Mouse (Mus musculus): ENCODE results near the gene Hnrnpl. TPM values are rescaled to one million over a fixed set of nuclear protein-coding genes. Genes with fewer than 3 reads are reported as not detected.
A peak's percentile ranks its signal among the peaks of the same experiment; 100 is the strongest.

Hnrnpl gene
- polyA plus RNA-seq, 1 experiment from 2014 or later, result 266 TPM

DNA sequence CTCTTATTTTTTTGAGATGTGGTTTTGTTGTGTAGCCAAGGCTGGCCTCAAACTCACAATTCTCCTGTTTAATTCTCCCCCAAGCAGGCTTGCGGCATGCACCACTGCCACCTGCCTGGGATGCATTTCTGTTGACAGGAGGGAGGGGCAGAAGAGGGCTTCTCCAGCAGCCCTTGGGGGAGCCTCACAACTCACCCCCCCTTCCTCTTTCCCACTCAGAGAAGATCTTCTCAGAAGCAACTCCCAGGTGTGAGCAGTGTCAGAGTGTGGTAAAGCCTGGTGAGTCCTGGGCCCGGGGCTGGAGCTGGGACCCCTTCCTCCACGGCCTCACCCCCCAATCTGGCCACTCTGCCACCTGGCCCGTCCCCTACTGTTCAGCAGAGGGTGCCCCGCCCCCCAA, 23.2 kb upstream of the Hnrnpl start:
- WGBS, result 77% methylated on average over 5 of the region's 5 CpGs
- ATAC-seq (ENCODE audit: insufficient number of reproducible peaks, insufficient read depth, low FRiP score, low read depth), result no peak
- Histone ChIP-seq H3K4me2 (replicated peaks; ENCODE audit: low read depth, low read length) (no peak overlapping the region), H3K27me3 (ENCODE audit: control insufficient read depth, insufficient read depth, low read length) (no peaks in the 10 kb centered on the region), H3K27ac (ENCODE audit: low read length) (no peak overlapping the region), H3K4me3 (ENCODE audit: low read depth, low read length) (no peak overlapping the region), H3K36me3 (ENCODE audit: control insufficient read depth, insufficient read depth, low read length) (peaks cover 8% of the 10 kb centered on the region), H3K9ac (replicated peaks; ENCODE audit: low read depth, low read length) (no peak overlapping the region), H3K4me1 (ENCODE audit: control insufficient read depth, insufficient read depth, low read length) (peaks cover 18% of the 10 kb centered on the region), H3K9me3 (ENCODE audit: control insufficient read depth, low read depth, low read length) (no peaks in the 10 kb centered on the region)

DNA sequence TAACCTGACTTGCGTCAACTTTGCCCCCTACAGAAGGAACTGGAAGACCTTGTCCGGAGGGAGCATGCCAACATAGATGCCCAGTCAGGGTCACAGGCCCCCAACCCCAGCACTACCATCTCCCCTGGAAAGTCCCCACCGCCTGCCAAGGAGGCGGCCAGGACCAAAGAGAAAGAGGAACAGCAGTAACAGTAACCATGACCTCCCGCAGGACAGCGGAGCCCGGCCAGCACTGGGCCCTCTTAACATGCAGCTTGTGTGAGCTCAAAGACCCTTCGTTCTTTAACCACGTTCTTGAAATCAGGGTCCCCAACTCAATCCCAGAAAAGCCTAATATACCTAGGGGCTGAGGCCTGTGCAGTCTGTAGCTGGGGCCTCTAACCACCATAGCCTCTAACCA, 20.5 kb upstream of the Hnrnpl start:
- Histone ChIP-seq H3K36me3 (ENCODE audit: control insufficient read depth, insufficient read depth, low read length) (peaks cover 8% of the 10 kb centered on the region), H3K9ac (replicated peaks; ENCODE audit: low read depth, low read length) (no peak overlapping the region), H3K27me3 (ENCODE audit: control insufficient read depth, insufficient read depth, low read length) (no peaks in the 10 kb centered on the region), H3K9me3 (ENCODE audit: control insufficient read depth, low read depth, low read length) (no peaks in the 10 kb centered on the region), H3K4me3 (ENCODE audit: low read depth, low read length) (no peak overlapping the region), H3K4me1 (ENCODE audit: control insufficient read depth, insufficient read depth, low read length) (peaks cover 19% of the 10 kb centered on the region), H3K4me2 (replicated peaks; ENCODE audit: low read depth, low read length) (no peak overlapping the region), H3K27ac (ENCODE audit: low read length) (no peak overlapping the region)
- ATAC-seq (ENCODE audit: insufficient number of reproducible peaks, insufficient read depth, low FRiP score, low read depth), result no peak
- 95% methylated on average over 9 of the region's 9 CpGs for WGBS

DNA sequence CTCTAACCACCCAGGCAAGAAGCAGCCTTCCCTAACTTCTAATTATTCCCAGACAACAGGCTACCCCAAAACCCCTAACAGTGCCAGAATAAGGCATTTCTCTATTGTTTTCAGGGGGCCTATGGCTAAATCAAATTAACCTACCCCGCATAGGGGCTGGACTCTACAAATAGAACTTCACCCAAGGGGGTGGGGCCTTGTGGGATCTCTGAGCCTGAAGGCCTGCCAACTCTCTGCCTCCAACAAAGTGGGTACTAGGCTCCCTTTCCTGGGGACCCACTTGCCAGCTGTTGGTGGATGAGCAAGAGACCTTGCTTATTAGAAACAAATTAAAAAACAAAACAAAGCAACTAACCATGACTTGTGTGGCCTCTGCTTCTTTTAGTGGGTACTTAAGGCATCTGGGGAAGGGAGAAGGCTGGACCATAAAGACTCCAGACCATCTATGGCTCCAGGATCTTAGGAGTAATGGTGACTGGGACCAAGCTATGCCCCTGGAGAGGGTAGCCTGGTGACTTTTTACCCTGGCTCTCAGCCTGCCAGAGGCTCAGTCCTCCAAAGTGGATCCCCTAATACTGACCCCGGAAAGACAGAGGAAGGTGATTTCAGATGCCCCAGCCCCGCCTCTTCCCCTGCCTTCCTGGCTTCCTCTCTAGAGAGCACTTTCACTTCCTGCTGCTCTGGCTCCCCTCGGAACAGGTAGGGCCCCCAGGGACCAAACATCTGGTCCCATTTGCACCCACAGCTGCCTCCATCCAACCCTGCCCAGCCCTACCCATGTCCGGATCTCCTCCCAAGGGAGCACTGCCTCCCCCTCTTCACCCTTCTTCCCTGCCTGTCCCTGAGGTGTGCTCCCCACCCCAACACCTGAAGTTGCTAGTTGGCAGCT, 19.8 kb upstream of the Hnrnpl start, which contains the start of gene Rinl:
TSS of gene Rinl (plus strand) at position 663 of the 889 bp plus-strand sequence.
- peak within 1 kb of the TSS; percentile 44; the same call in 1 of the 2 replicates for H3K27ac ChIP-seq (ENCODE audit: low read length)
- H3K4me3 ChIP-seq (ENCODE audit: low read depth, low read length), result no peak within 1 kb of the TSS
- H3K9me3 ChIP-seq (ENCODE audit: control insufficient read depth, low read depth, low read length), result no peaks in the 10 kb centered on the region
- H3K4me2 ChIP-seq (replicated peaks; ENCODE audit: low read depth, low read length), result no peak within 1 kb of the TSS
- ATAC-seq (ENCODE audit: insufficient number of reproducible peaks, insufficient read depth, low FRiP score, low read depth), result no peak
- H3K27me3 ChIP-seq (ENCODE audit: control insufficient read depth, insufficient read depth, low read length), result no peaks in the 10 kb centered on the region
- H3K36me3 ChIP-seq (ENCODE audit: control insufficient read depth, insufficient read depth, low read length), result peaks cover 6% of the 10 kb centered on the region
- WGBS, result 44% methylated on average over 5 of the region's 5 CpGs
- peaks cover 19% of the 10 kb centered on the region for H3K4me1 ChIP-seq (ENCODE audit: control insufficient read depth, insufficient read depth, low read length)
- H3K9ac ChIP-seq (replicated peaks; ENCODE audit: low read depth, low read length), result no peak within 1 kb of the TSS

DNA sequence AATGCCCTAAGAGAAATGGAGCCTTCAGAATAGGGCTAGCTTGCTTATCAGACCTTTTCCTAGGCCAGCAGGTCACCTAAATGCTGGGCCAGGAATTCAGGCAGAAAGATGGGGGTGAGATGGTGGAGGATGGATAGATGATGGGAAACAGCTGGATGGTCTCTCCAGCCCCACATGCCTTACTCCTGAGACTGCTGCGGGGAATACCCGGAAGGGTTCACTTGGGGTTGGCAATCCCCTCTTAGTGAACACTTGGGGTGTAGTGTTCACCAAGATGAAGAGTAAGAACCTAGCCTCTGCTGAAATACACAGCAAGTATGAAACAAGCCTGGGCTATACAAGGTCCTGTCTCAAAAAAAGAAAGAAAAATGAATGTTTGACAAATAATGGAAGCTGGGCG, 19.1 kb upstream of the Hnrnpl start:
- no peak overlapping the region for H3K4me3 ChIP-seq (ENCODE audit: low read depth, low read length)
- no peak overlapping the region for H3K9ac ChIP-seq (replicated peaks; ENCODE audit: low read depth, low read length)
- no peak overlapping the region; the same call in 1 of the 2 replicates for H3K27ac ChIP-seq (ENCODE audit: low read length)
- H3K36me3 ChIP-seq (ENCODE audit: control insufficient read depth, insufficient read depth, low read length), result peaks cover 3% of the 10 kb centered on the region; the same call in 1 of the 2 replicates
- no peaks in the 10 kb centered on the region for H3K27me3 ChIP-seq (ENCODE audit: control insufficient read depth, insufficient read depth, low read length)
- no peaks in the 10 kb centered on the region for H3K9me3 ChIP-seq (ENCODE audit: control insufficient read depth, low read depth, low read length)
- H3K4me2 ChIP-seq (replicated peaks; ENCODE audit: low read depth, low read length), result no peak overlapping the region
- peaks cover 19% of the 10 kb centered on the region for H3K4me1 ChIP-seq (ENCODE audit: control insufficient read depth, insufficient read depth, low read length)
- 28% methylated on average over 3 of the region's 3 CpGs for WGBS
- no peak for ATAC-seq (ENCODE audit: insufficient number of reproducible peaks, insufficient read depth, low FRiP score, low read depth)

DNA sequence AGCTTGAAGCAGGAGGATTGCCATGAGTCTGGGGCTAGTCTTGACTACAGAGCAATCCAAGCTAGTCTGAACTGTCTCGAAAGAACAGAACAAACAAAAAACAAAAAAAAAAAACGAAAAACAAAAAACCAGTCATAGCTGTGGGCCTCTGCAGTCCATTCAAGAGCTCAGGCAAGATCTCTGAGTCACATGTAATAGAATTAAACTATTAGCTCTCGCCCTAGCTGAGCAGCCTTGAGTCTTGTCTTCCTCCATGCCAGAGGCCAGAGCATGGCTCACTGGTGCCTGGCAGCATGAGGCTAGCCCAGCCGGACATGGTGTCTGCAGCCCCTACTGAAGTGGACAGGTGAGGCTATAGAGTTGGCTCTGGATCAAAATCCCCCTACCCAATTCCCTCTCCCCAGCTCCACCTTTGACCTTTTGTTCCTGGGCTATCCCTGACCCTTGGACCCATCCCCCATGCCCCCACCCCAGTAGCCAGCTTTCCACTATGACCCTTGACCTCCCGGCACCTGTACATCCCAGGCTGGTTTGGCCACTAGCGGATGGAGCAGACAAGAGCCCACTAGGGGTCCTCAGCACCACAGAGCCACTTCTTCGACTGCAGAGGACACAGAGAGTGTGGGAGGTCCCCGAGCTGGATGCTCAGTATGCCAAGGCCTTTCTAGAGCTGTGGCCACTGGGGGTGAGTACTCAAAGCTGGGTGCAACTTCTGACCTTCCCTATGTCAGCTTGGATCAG, 18.1 kb upstream of the Hnrnpl start:
- no peak for ATAC-seq (ENCODE audit: insufficient number of reproducible peaks, insufficient read depth, low FRiP score, low read depth)
- Histone ChIP-seq H3K9me3 (ENCODE audit: control insufficient read depth, low read depth, low read length) (no peaks in the 10 kb centered on the region), H3K4me1 (ENCODE audit: control insufficient read depth, insufficient read depth, low read length) (peaks cover 19% of the 10 kb centered on the region), H3K9ac (replicated peaks; ENCODE audit: low read depth, low read length) (no peak overlapping the region), H3K27me3 (ENCODE audit: control insufficient read depth, insufficient read depth, low read length) (no peaks in the 10 kb centered on the region), H3K4me2 (replicated peaks; ENCODE audit: low read depth, low read length) (no peak overlapping the region), H3K27ac (ENCODE audit: low read length) (peak overlapping the region; percentile 44; the same call in 1 of the 2 replicates), H3K36me3 (ENCODE audit: control insufficient read depth, insufficient read depth, low read length) (peaks cover 3% of the 10 kb centered on the region; the same call in 1 of the 2 replicates), H3K4me3 (ENCODE audit: low read depth, low read length) (no peak overlapping the region)
- WGBS, result 59% methylated on average over 8 of the region's 8 CpGs

DNA sequence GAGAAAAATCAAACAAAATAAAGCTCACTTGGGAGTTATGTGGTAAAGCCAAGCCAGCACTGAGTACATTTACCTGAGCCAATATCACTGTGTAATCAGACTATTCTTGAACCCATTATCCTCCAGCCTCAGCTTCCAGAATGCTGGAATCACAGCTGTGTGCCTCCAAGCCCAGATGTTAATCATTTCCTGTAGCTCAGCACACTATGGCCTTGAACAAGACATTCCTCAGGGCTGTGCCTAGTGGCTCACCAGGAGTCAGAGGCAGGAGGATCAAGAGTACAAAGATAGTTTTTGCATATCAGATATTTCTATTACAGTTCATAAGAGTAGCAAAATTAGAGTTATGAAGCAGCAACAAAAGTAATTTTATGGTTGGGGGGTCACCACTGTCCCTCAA, 16.6 kb upstream of the Hnrnpl start:
- no peaks in the 10 kb centered on the region; the same call in 1 of the 2 replicates for H3K36me3 ChIP-seq (ENCODE audit: control insufficient read depth, insufficient read depth, low read length)
- H3K27me3 ChIP-seq (ENCODE audit: control insufficient read depth, insufficient read depth, low read length), result no peaks in the 10 kb centered on the region
- no peak overlapping the region for H3K27ac ChIP-seq (ENCODE audit: low read length)
- no peak for ATAC-seq (ENCODE audit: insufficient number of reproducible peaks, insufficient read depth, low FRiP score, low read depth)
- no peaks in the 10 kb centered on the region for H3K9me3 ChIP-seq (ENCODE audit: control insufficient read depth, low read depth, low read length)
- no peak overlapping the region for H3K9ac ChIP-seq (replicated peaks; ENCODE audit: low read depth, low read length)
- no peak overlapping the region for H3K4me2 ChIP-seq (replicated peaks; ENCODE audit: low read depth, low read length)
- no peak overlapping the region for H3K4me3 ChIP-seq (ENCODE audit: low read depth, low read length)
- peaks cover 19% of the 10 kb centered on the region for H3K4me1 ChIP-seq (ENCODE audit: control insufficient read depth, insufficient read depth, low read length)

DNA sequence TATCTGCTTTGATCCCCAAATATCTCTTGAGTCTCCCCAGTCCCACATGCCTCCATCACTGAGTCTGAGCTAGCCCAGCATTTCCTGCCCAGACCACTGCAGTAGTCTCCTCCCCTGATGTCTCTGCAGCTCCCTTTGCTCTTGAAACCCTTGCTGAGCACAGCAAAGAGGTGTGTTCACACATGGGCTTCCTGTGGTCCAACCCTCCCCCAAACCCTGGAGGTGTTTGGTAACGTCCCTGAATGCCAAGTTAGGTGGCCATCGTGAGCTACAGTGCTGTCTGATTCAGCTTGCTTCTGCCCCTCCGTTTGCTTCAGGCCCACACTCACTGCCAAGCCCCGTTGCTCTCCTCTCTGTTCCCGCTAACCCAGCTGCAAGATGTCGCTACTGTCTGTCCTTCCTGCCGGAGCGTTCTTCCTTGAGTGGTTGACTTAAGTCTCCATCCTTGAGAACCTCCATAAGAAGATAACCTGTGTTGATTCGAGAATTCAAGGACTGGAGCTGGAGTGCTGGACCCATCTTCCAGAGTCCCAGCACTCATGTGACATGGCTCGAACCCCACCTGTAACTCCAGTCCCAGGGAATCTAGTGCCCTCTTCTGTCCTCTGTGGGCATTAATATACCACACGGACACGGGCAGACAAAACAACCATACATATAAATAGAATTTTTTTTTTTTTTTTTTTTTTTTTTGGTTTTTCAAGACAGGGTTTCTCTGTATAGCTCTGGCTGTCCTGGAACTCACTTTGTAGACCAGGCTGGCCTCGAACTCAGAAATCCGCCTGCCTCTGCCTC, 15.8 kb upstream of the Hnrnpl start:
- WGBS, result 70% methylated on average over 12 of the region's 14 CpGs
- Histone ChIP-seq H3K27ac (ENCODE audit: low read length) (no peak overlapping the region), H3K36me3 (ENCODE audit: control insufficient read depth, insufficient read depth, low read length) (no peaks in the 10 kb centered on the region; the same call in 1 of the 2 replicates), H3K4me2 (replicated peaks; ENCODE audit: low read depth, low read length) (no peak overlapping the region), H3K4me3 (ENCODE audit: low read depth, low read length) (no peak overlapping the region), H3K27me3 (ENCODE audit: control insufficient read depth, insufficient read depth, low read length) (no peaks in the 10 kb centered on the region), H3K9ac (replicated peaks; ENCODE audit: low read depth, low read length) (no peak overlapping the region), H3K9me3 (ENCODE audit: control insufficient read depth, low read depth, low read length) (no peaks in the 10 kb centered on the region), H3K4me1 (ENCODE audit: control insufficient read depth, insufficient read depth, low read length) (peaks cover 19% of the 10 kb centered on the region)
- no peak for ATAC-seq (ENCODE audit: insufficient number of reproducible peaks, insufficient read depth, low FRiP score, low read depth)

DNA sequence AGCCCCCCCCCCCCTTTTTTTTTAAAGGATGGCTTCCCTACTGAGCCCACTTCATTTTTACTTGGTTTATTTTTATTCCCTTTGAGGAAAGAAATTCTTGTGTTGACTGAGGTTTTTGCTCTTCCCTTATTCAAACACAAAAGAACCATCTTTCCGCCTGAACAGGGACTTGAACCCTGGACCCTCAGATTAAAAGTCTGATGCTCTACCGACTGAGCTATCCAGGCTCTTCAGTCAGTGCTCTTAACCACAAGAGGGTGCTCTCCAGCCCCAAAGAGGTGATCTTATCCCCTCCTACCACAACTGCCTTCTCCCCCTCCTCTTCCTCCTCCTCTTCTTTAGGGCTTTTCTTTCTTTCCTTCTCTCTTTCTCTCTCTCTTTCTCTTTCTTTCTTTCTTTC, 14.5 kb upstream of the Hnrnpl start:
- Histone ChIP-seq H3K4me3 (ENCODE audit: low read depth, low read length) (no peak overlapping the region), H3K27ac (ENCODE audit: low read length) (no peak overlapping the region), H3K9me3 (ENCODE audit: control insufficient read depth, low read depth, low read length) (no peaks in the 10 kb centered on the region), H3K27me3 (ENCODE audit: control insufficient read depth, insufficient read depth, low read length) (no peaks in the 10 kb centered on the region), H3K9ac (replicated peaks; ENCODE audit: low read depth, low read length) (no peak overlapping the region), H3K4me2 (replicated peaks; ENCODE audit: low read depth, low read length) (no peak overlapping the region), H3K4me1 (ENCODE audit: control insufficient read depth, insufficient read depth, low read length) (peaks cover 13% of the 10 kb centered on the region), H3K36me3 (ENCODE audit: control insufficient read depth, insufficient read depth, low read length) (no peaks in the 10 kb centered on the region)
- ATAC-seq (ENCODE audit: insufficient number of reproducible peaks, insufficient read depth, low FRiP score, low read depth), result no peak
- WGBS, result 54% methylated on average over 2 of the region's 2 CpGs

Measured in stomach, embryonic 14.5 days (tissue).